Mouse (Mus musculus) heart, postnatal 4 days (tissue): ENCODE data around the gene Vsig10. TPM values are rescaled to one million over a fixed set of nuclear protein-coding genes. Genes with fewer than 3 reads are reported as not detected.
"Not testable (repeated sequence)": the region's sequence is repeated elsewhere in the genome, so short reads cannot be mapped to it uniquely, and the experiment has no call there.

Source experiments
- DNase-seq: peaks from one replicate; pipeline ENCODE4 v3.0.0; 2021
- total RNA-seq, 2 experiments: library from RNA; stranded (reverse); gene quantifications; 2 replicates each; pipeline ENCODE4 v1.2.3; 2021

The Vsig10 gene
- total RNA-seq, 2 experiments from 2014 or later: 12.3 to 18.6 TPM

DNA sequence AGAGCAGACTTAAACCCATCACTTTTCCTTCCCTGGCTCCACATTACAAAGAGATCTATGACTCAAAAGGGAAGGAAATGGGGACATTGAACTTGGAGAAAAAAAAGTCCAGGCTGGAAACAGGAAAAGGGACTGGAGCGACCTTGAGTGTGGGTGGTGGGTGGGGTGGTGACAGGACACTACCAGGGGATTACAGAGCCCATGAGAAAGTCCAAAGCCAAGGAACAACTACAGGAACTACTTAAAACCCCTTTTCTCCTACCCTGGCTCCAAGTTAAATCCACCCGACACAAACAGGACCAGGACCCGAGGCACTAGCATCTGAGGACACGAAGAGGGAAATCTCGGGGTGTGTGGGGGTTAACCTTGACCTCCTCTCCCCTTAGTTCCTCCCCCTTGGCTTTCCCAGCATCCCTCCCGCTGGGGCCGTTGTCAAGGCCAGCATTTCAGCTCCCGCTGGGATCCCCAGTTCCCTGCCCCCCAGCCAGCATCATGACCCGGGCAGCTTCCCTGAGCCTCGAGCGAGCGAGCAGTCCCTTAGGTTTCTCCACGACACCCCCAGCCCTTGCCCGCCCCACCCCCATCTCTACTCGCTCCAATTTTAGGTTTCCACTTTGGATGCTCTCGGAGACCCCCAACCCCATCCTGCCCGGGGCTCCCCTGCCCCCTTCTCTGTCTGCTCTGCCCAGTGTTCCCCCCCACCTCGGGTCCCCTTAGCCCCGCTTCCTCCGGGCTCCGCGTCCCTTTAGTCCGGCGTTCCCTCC is 37.7 kb downstream of the Vsig10 start:
- peak; percentile 79 for DNase-seq

DNA sequence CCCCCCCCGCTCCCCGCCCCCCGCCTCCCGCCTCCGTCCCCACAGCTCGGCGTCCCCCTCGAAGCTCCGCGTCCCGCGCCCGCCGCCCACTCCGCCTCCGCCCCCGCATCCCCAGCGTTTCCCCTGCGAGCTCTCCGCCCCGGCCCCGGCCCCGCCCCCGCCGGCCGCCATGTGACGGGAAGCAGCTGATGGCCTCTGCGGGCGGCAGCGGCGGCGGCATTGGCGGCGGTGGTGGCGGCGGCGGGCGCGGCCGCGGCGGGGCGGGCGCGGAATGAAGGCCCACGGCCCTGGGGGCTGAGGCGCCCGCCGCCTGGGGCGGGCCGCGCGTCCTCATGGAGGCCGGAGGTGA is 38.2 kb downstream of the Vsig10 start, which contains the start of gene Wsb2:
Gene Wsb2 (plus strand): TSS at position 176 of the 349 bp plus-strand sequence.
- peak; percentile 90 for DNase-seq

GRCm38 (mm10) chr5:117357478-117358247 is 38.8 kb downstream of the Vsig10 start:
- DNase-seq: no peak

DNA sequence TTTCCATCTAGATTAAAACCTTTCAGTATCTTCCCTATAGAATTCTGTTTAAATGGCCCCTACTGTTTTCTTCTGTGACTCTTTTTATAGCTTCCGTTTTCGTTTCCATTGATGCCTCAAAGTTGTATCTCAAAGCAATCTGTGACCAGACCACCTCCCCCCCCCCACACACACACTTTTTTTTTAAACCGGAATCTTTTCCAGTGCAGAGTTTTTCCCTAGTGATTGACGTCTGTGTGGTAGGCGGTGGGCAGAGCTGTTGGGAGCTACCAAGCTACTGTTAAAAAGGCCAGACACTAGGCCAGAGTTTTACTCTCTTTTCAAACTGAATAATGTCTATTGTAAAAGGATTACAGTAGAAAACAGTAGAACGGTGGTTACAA is 39.4 kb downstream of the Vsig10 start:
- DNase-seq: no peak

GRCm38 (mm10) chr5:117358725-117359124 is 39.8 kb downstream of the Vsig10 start:
- peak; percentile 85 for DNase-seq

GRCm38 (mm10) chr5:117359497-117360227 is 40.8 kb downstream of the Vsig10 start:
- no peak for DNase-seq

- no peak for DNase-seq
Observed at GRCm38 (mm10) chr5:117360228-117360515, 41.3 kb downstream of the Vsig10 start.

- peak; percentile 39 for DNase-seq
Observed at GRCm38 (mm10) chr5:117360631-117361541, 42.0 kb downstream of the Vsig10 start.

DNA sequence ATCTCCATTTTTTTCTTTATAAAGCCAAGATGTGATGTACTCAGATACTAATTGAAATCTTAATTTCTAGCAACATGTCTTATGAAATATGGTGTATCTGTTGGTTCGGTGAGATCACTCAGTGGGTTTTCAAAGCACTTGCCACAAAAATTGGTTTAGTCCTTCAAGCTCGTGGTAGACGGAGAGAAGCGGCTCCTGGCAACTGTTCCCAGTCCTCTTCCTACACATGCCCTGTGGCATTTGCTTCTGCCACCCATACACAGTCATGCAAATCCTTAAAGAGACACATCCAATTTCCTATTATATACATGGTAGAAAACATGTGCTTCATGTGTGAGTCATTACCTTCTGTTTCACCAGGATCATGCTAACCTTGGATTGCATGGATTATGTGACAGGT is 42.7 kb downstream of the Vsig10 start:
- no peak for DNase-seq

DNA sequence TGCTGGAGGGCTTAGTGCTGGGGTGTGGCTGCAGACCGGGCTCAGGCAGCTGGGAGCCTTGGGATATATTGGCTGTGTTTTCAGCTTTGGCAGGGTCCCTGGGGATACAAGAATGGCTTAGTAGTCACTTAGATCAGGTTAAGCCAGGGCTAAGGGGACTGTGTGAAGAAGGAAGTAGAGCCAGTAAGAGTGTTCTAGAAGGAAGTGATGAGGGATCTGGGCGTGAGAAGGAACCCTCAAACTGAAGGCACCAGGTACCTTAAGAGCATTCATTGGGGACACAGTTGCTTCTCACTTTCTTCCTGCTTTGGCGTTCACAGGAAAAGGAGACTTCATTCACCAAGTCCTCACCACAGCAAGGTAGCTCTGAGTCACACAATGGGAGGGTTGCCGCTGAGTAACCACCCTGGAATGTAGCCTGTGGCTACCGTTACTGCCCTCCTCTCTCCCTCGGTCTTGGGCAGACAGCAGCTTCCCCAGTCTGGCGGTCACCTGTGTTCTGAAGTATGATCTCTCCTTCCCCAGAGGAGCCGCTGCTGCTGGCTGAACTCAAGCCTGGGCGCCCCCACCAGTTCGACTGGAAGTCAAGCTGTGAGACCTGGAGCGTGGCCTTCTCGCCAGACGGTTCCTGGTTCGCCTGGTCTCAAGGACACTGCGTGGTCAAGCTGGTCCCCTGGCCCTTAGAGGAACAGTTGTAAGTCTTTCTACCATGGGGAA is 44.3 kb downstream of the Vsig10 start:
- DNase-seq: peak; percentile 41

GRCm38 (mm10) chr5:117364821-117365220 is 45.9 kb downstream of the Vsig10 start:
- no peak for DNase-seq

GRCm38 (mm10) chr5:117365904-117366561 is 47.1 kb downstream of the Vsig10 start:
- DNase-seq: no peak

- no peak for DNase-seq
Observed at GRCm38 (mm10) chr5:117367206-117367605, 48.3 kb downstream of the Vsig10 start.

DNA sequence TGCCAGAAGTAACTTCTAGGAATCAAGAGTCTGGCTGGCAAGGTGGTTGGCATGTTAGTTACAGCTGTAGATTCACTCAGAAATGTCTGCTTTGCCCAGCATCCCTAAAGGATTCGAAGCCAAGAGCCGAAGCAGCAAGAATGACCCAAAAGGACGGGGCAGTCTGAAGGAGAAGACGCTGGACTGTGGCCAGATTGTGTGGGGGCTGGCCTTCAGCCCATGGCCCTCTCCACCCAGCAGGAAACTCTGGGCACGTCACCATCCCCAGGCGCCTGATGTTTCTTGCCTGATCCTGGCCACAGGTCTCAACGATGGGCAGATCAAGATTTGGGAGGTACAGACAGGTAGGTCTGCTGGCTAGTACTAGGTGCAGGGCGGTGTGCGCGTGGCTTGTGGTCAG is 51.7 kb downstream of the Vsig10 start:
- peak; percentile 38 for DNase-seq

DNA sequence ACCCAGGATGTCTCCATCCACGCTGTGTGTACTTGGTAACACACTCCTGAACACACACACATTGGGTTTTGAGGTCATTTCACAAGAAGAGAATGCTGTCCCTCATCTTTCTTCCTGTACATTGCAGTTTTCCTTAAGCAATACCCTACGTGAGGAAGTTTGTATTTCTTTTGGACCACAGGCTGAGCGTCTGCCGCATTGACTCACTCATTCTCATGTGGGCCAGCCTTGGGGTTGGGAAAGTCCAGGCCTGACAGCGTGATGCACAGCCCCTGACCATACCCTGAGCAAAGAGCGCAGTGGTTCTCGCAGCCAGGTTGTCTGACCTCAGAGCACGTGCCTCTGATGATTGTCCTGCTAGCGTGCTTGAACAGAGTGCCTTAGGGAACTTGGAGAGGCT is 54.5 kb downstream of the Vsig10 start:
- no peak for DNase-seq

DNA sequence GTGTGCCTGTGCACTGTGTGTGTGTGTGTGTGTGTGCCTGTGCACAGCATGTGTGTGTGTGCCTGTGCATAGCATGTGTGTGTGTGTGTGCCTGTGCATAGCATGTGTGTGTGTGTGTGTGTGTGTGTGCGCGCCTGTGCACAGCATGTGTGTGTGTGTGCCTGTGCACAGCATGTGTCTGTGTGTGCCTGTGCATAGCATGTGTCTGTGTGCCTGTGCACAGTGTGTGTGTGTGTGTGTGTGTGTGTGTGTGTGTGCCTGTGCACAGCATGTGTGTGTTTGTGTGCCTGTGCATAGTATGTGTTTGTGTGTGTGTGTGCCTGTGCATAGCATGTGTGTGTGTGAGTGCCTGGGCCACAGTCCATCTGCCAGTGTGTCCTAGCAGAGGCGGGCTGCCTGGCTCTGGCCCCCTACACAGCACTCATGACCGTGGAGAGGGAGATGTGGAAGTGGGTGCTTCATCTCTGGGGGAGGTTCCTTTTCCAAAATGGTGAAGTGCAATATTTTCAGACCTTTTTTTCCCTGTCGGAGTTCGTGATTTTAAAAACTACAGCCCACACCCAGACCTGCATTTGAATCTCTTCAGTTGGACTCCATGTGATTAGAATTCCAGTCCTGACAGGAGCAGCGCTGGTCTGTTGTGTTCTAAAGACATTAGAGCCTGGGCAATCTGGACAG is 55.6 kb downstream of the Vsig10 start:
- DNase-seq: no peak

- DNase-seq: no peak
Observed at GRCm38 (mm10) chr5:117376331-117376761, 57.5 kb downstream of the Vsig10 start.

- not testable (repeated sequence) for DNase-seq
Observed at GRCm38 (mm10) chr5:117377731-117378130, 58.8 kb downstream of the Vsig10 start.

DNA sequence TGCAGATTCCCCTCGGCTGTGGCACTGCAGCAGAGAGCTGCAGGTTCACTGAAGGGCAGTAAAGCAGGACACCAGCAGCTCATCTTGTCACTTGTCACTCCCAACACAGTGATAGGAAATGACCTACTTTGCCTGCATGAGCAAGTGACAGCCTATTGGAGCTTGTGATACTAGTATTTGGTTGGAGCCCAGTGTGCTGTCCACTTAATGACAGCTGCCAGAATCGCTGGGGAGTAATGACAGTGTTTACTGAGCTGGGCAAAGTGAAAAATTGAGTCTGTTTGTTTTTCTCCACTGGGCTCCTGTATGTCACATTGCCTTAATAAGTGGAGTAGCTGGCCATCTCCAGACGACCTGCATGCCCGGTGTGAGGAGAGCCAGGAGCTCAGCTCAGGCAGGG is 61.3 kb downstream of the Vsig10 start:
- no peak for DNase-seq

DNA sequence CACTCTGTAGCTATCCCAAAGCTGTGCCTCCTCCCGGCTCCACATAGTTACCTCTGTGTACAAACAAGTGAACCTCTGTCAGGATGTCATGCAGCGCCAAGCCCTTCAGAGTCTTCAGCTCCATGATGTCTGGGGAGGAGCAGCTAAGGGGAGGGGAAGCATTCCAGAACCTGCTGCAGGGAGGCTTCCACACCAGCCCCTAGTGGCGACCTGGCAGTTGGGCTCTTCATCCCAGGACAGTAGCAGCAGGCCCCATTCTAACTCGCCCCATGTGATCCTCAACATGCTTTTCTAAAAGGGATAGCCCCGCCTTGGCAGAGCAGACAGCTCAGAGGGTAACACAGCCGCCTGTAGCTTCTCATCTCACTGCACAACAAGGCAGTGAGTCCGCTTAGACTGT is 62.9 kb downstream of the Vsig10 start:
- DNase-seq: no peak
